Mouse (Mus musculus): ENCODE measurements around the gene Gjd3.
"Not testable (repeated sequence)": the region's sequence is repeated elsewhere in the genome, so short reads cannot be mapped to it uniquely, and the experiment has no call there.

Gjd3 gene

DNA sequence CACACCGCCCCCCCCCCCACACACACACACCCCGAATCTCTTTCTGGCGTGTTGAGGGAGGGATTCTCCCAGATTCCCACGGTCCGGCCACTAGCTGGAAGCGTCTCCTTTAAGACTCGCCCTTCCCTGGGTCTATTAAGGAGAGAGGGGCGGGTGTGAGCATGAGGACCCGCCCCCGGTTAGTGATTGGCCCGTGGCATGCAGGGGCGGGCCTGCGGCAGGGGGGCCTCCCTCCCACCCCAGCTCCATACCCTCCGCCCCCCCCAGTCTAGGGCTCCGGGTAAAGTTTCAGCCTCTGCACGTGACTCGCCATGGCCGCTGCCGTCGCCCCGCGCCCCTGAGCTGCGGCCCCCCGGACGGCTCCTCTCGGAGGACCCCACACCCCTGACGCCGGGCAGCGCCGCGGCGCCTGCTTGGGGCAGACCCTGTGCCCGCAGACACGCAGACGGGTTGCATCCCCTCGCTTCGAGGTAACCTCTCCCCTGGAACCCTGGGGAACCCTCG, 45.4 kb downstream of the Gjd3 start:
- in situ Hi-C loops (cut with MboI, MseI) = loop anchor here in 1 of 2 experiments (5.0 kb wide), 1 partner anchor 35 kb away; no protein-coding TSS in a partner anchor

DNA sequence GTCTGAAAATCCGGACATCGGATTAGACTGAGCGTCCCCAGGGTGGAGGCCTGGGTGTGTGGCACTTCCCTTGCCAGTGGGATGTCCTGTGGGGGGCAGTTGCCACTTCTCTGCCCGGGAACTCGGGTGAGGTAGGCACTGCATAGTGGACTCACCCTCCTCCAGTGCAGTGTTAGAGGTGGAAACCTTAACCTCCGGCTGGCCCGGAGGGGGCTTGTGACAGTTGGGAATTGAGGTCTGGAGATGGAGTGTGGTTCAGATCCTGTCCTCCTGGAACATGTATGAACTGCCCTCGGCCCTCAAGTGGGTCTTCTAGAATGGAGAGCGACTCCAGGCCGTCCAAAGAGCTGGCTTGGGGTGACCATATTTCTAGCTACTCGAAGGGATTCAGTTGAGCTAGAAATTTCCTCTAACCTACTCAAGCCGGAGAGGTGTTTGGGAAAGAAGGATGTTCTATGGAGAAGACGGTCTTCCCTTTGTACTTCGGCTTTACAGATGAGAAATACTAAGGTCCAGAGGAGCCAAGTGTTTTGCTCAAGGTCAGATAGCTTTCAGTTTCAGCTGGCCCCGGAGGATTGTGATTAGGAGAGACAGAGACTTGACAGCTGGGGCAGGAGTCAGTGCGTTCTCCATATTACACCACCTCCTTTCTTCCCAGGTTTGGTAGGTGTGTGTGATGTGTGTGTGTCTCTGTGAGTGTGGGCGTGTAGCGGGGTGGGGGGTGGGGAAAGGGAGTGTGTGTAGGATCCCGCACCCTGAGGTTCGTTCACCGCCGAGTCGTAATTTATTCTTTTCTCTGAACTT, 46.0 kb downstream of the Gjd3 start:
- in situ Hi-C loops (cut with MboI, MseI) = loop anchor here in 1 of 2 experiments (5.0 kb wide), 1 partner anchor 35 kb away; no protein-coding TSS in a partner anchor

DNA sequence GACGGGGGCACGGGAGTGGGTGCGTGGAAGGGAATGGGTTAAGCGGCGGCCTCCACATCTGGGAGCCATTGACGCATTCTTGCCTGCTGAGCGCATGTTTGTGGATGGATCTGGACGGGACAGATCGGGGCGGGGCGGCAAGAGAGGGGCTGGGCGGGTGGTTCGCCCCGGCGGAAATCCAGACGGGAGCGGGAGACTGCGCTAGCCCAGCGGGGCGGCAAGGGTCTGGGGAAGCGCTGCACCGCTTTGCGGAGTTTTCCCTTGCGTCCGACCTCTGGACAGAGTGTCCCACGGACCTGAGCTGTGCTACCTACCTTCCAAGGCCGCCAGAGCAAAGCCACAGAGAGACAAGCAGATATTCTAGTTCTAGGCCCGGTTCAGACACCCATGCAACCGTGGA, 46.6 kb downstream of the Gjd3 start:
- in situ Hi-C loops (cut with MboI, MseI) = loop anchor here in 1 of 2 experiments (5.0 kb wide), 1 partner anchor 36 kb away; no protein-coding TSS in a partner anchor

DNA sequence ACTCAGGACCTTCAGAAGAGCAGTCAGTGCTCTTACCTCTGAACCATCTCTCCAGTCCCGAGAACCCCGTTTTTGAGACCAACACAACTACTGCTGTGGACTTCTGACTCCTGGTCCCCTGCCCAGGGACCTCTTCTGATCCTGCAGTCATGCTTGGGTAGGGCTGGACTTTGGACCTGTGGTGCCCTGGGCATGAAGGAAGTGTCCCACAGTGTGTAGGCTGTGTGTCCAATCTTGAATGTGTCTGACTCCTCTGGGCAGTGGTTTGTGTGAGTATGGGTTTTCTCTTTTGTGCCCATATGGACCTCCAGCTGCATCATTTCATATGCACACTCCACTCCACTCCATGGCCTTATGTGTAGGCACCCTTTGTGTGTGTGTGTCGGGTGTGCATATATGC, 47.7 kb downstream of the Gjd3 start:
- in situ Hi-C loops (cut with MboI, MseI) = loop anchor here in 1 of 2 experiments (5.0 kb wide), 1 partner anchor 37 kb away; no protein-coding TSS in a partner anchor

DNA sequence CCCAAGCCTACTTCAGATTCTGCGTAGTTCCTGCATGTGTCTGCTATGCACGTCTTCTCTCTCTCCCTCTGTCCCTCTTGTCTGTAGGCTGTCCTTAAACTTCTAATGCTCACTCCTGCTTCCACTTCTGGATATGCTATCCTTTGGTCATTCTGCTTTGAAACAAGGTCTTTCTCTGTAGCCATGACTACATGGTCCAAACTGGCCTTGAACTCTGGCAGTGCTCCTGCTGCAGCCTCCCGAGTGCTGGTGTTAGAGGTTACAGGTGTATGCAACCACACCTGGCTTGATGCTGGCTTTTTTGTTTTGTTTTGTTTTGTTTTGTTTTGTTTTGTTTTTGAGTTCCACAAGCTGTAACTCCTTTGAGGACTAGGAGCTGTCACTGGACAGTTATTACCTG, 48.4 kb downstream of the Gjd3 start:
- in situ Hi-C loops (cut with MboI, MseI) = no loop called here

DNA sequence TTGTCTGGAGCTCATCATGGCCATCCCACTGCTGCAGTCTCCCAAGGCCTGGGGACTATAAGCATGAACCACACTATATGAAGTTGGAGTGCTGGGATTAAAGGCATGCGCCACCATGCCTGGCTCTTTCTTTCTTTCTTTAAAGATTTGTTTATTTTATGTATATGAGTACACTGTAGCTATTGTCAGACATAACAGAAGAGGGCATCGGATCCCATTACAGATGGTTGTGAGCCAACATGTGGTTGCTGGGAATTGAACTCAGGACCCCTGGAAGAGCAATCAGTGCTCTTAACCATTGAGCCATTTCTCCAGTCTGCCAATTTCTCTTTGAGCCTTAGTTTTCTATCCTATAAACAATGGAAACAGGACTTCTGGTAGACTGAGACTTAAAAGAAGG, 49.0 kb downstream of the Gjd3 start:
- in situ Hi-C loops (cut with MboI, MseI) = not testable (repeated sequence)

DNA sequence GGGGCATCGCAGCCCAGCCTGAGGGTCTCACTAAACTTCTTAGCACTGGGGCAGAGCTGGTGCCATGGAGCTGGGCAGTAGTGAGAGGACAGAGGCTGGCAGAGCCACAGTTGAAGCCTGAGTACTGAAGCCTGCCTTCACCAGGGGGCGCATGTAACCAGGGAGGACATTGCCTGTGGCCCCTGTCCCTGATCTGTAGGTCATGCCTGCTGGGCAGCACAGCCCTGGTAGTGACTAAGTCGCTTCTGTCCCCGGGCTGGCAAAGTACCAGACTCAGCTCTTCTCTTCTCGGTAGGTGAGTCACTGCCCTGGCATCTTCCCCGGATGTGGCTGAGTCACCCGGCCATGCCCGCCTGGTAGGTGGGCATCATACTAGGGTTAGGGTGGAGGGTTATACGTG, 49.7 kb downstream of the Gjd3 start:
- in situ Hi-C loops (cut with MboI, MseI) = no loop called here

DNA sequence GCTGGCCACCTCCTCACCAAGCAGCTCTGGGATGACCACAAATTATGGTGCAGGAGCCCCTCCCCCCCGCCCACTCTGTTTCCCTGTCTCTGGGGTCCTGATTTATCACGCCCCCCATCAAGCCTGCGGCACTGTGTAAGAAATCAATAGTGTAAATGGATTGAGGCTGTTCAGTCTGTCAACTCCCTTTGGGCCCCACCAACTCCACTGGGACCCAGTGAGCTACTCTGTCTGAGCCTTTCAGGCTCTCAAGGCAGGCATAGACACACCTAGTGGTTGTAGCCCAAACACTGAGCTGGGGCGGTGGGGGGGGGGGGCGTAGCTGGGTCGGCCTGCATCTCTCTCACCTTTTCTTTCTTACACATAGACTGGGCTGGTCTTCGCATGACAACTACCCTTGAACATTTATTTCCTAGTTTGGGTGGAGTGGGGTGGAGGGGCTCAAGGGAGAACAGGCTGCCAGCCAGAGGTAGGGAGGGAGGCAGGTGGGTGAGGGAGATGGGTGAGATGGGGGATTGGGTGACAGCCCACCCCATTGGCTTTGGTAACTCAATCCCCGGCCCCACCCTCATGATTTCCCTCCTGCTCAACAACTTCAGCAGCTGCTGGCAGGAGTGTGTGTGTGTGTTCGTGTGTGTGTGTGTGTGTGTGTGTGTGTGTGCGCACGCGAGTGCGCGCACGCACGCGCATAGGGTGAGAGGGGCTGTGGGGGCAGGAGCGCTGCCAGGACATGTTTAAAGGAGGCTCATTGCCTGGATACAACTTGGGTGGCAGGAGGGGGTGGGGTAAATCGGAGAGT, 50.3 kb downstream of the Gjd3 start:
- in situ Hi-C loops (cut with MboI, MseI) = no loop called here

Measured in T-helper 17 cell (primary cell).